Mouse (Mus musculus) neural tube, embryonic 13.5 days (tissue): ENCODE data around the gene Rims1. TPM values are rescaled to one million over a fixed set of nuclear protein-coding genes. Genes with fewer than 3 reads are reported as not detected.

Experiments used
- ATAC-seq: fragments of 200-750 bp; cut with Nextera tagmentation; 2 replicates; pipeline ENCODE4 v1.8.0; 2017; ENCODE audit warnings: low read depth, mild to moderate bottlenecking, moderate TSS enrichment, moderate library complexity
- H3K27ac ChIP-seq: fragments of 300-500 bp; sonication (generic); replicated peaks from 2 replicates; pipeline ENCODE4 v1.5.1; 2015; ENCODE audit warnings: moderate library complexity, mild to moderate bottlenecking, inconsistent platforms
- H3K27me3 ChIP-seq: fragments of 300-500 bp; sonication (generic); 2 replicates; pipeline ENCODE4 v1.6.1; 2015; ENCODE audit warnings: mild to moderate bottlenecking, inconsistent platforms
- H3K36me3 ChIP-seq: fragments of 300-500 bp; sonication (generic); 2 replicates; pipeline ENCODE4 v1.6.1; 2015; ENCODE audit warnings: mild to moderate bottlenecking, inconsistent platforms
- H3K4me1 ChIP-seq: fragments of 300-500 bp; sonication (generic); replicated peaks from 2 replicates; pipeline ENCODE4 v1.6.1; 2015; ENCODE audit warnings: inconsistent platforms
- H3K4me2 ChIP-seq: fragments of 300-500 bp; sonication (generic); 2 replicates; pipeline ENCODE4 v1.6.1; 2015; ENCODE audit warnings: inconsistent platforms, mild to moderate bottlenecking, moderate library complexity
- H3K4me3 ChIP-seq: fragments of 300-500 bp; sonication (generic); 2 replicates; pipeline ENCODE4 v1.5.1; 2015; ENCODE audit warnings: mild to moderate bottlenecking, inconsistent platforms
- H3K9ac ChIP-seq: fragments of 300-500 bp; sonication (generic); 2 replicates; pipeline ENCODE4 v1.6.1; 2015; ENCODE audit warnings: moderate library complexity, mild to moderate bottlenecking, inconsistent platforms
- H3K9me3 ChIP-seq: fragments of 300-500 bp; sonication (generic); 2 replicates; pipeline ENCODE4 v1.6.1; 2016; ENCODE audit warnings: inconsistent platforms
- WGBS: fragments of 180-500 bp; shearing (Covaris S2); methylation state at CpG from one replicate; pipeline ENCODE4 v1.1.7; 2015; 5-methylcytosine and 5-hydroxymethylcytosine counted together
- polyA plus RNA-seq: library from polyadenylated mRNA; unstranded; fragments of >200 nt; fragmentation: Nextera tagmentation; extraction: Ambion mirVana; gene quantifications from 2 replicates; pipeline ENCODE4 v1.2.1, GENCODE M21; 2015

The Rims1 gene
- polyA plus RNA-seq, 1 experiment from 2014 or later = 13.0 TPM

- Histone ChIP-seq H3K9ac (no peak overlapping the region), H3K27ac (no peak overlapping the region), H3K4me3 (no peak overlapping the region), H3K9me3 (no peaks in the 10 kb centered on the region), H3K4me1 (no peaks in the 10 kb centered on the region), H3K36me3 (no peaks in the 10 kb centered on the region), H3K27me3 (no peaks in the 10 kb centered on the region), H3K4me2 (no peak overlapping the region)
- no peak for ATAC-seq
- 79% methylated on average over 5 of the region's 5 CpGs for WGBS
Measured at GRCm38 (mm10) chr1:22422102-22422501, 383.7 kb downstream of the Rims1 start.

GRCm38 (mm10) chr1:22410173-22410572 lies 395.6 kb downstream of the Rims1 start:
- H3K27me3 ChIP-seq = no peaks in the 10 kb centered on the region
- H3K4me3 ChIP-seq = no peak overlapping the region
- no peaks in the 10 kb centered on the region for H3K4me1 ChIP-seq
- H3K36me3 ChIP-seq = no peaks in the 10 kb centered on the region
- WGBS = 79% methylated on average over 7 of the region's 7 CpGs
- no peak for ATAC-seq
- H3K27ac ChIP-seq = no peak overlapping the region
- H3K4me2 ChIP-seq = no peak overlapping the region
- no peak overlapping the region for H3K9ac ChIP-seq
- H3K9me3 ChIP-seq = no peaks in the 10 kb centered on the region

GRCm38 (mm10) chr1:22386361-22386760 lies 419.4 kb downstream of the Rims1 start:
- Histone ChIP-seq H3K4me2 (no peak overlapping the region), H3K27ac (no peak overlapping the region), H3K4me1 (no peaks in the 10 kb centered on the region), H3K27me3 (no peaks in the 10 kb centered on the region), H3K36me3 (no peaks in the 10 kb centered on the region), H3K9ac (no peak overlapping the region), H3K4me3 (no peak overlapping the region), H3K9me3 (no peaks in the 10 kb centered on the region)
- WGBS = 65% methylated on average over 3 of the region's 3 CpGs
- no peak for ATAC-seq

- Histone ChIP-seq H3K4me2 (no peak overlapping the region), H3K4me3 (no peak overlapping the region), H3K36me3 (no peaks in the 10 kb centered on the region), H3K27me3 (no peaks in the 10 kb centered on the region), H3K4me1 (0 out of 2 replicates have a peak, but pooled peaks cover 6% of the 10 kb centered on the region), H3K27ac (no peak overlapping the region), H3K9me3 (no peaks in the 10 kb centered on the region), H3K9ac (no peak overlapping the region)
- ATAC-seq = no peak
- 76% methylated on average over 5 of the region's 5 CpGs for WGBS
Measured at GRCm38 (mm10) chr1:22377652-22378051, 428.1 kb downstream of the Rims1 start.

GRCm38 (mm10) chr1:22377062-22377461 lies 428.7 kb downstream of the Rims1 start:
- ATAC-seq = no peak
- Histone ChIP-seq H3K9me3 (no peaks in the 10 kb centered on the region), H3K9ac (no peak overlapping the region), H3K4me2 (no peak overlapping the region), H3K36me3 (no peaks in the 10 kb centered on the region), H3K27ac (no peak overlapping the region), H3K4me1 (0 out of 2 replicates have a peak, but pooled peaks cover 6% of the 10 kb centered on the region), H3K27me3 (no peaks in the 10 kb centered on the region), H3K4me3 (no peak overlapping the region)
- WGBS = 35% methylated on average over 6 of the region's 6 CpGs

- H3K9ac ChIP-seq = no peak overlapping the region
- no peak overlapping the region for H3K4me3 ChIP-seq
- no peaks in the 10 kb centered on the region for H3K9me3 ChIP-seq
- 93% methylated on average over 2 of the region's 2 CpGs for WGBS
- H3K27ac ChIP-seq = no peak overlapping the region
- H3K4me1 ChIP-seq = no peaks in the 10 kb centered on the region
- no peak overlapping the region for H3K4me2 ChIP-seq
- no peaks in the 10 kb centered on the region for H3K27me3 ChIP-seq
- H3K36me3 ChIP-seq = no peaks in the 10 kb centered on the region
- no peak for ATAC-seq
Measured at GRCm38 (mm10) chr1:22356209-22356608, 449.6 kb downstream of the Rims1 start.

- H3K4me1 ChIP-seq = no peaks in the 10 kb centered on the region
- no peak overlapping the region for H3K4me2 ChIP-seq
- WGBS = 86% methylated on average over 4 of the region's 4 CpGs
- no peak for ATAC-seq
- H3K27ac ChIP-seq = no peak overlapping the region
- H3K36me3 ChIP-seq = no peaks in the 10 kb centered on the region
- H3K4me3 ChIP-seq = no peak overlapping the region
- H3K27me3 ChIP-seq = no peaks in the 10 kb centered on the region
- H3K9me3 ChIP-seq = no peaks in the 10 kb centered on the region
- no peak overlapping the region for H3K9ac ChIP-seq
Measured at GRCm38 (mm10) chr1:22353687-22354086, 452.1 kb downstream of the Rims1 start.

- H3K36me3 ChIP-seq = no peaks in the 10 kb centered on the region
- no peaks in the 10 kb centered on the region for H3K4me1 ChIP-seq
- ATAC-seq = no peak
- no peak overlapping the region for H3K4me3 ChIP-seq
- H3K9ac ChIP-seq = no peak overlapping the region
- H3K27ac ChIP-seq = no peak overlapping the region
- no peaks in the 10 kb centered on the region for H3K27me3 ChIP-seq
- H3K4me2 ChIP-seq = no peak overlapping the region
- no peaks in the 10 kb centered on the region for H3K9me3 ChIP-seq
- WGBS = 72% methylated on average over 9 of the region's 9 CpGs
Measured at GRCm38 (mm10) chr1:22338914-22339313, 466.9 kb downstream of the Rims1 start.

- Histone ChIP-seq H3K4me3 (no peak overlapping the region), H3K27me3 (no peaks in the 10 kb centered on the region), H3K9me3 (no peaks in the 10 kb centered on the region), H3K9ac (no peak overlapping the region), H3K4me2 (no peak overlapping the region), H3K36me3 (no peaks in the 10 kb centered on the region), H3K27ac (no peak overlapping the region), H3K4me1 (peaks cover under 1% of the 10 kb centered on the region; the same call in 1 of the 2 replicates)
- ATAC-seq = no peak
- 44% methylated on average over 6 of the region's 6 CpGs for whole genome bisulfite sequencing
Measured at GRCm38 (mm10) chr1:22320941-22321676, 484.7 kb downstream of the Rims1 start.

GRCm38 (mm10) chr1:22315537-22315936 lies 490.3 kb downstream of the Rims1 start:
- WGBS = 9% methylated on average over 2 of the region's 2 CpGs
- no peaks in the 10 kb centered on the region for H3K27me3 ChIP-seq
- no peak overlapping the region for H3K4me3 ChIP-seq
- peaks cover 7% of the 10 kb centered on the region; the same call in 1 of the 2 replicates for H3K4me1 ChIP-seq
- H3K27ac ChIP-seq = no peak overlapping the region
- no peaks in the 10 kb centered on the region for H3K36me3 ChIP-seq
- H3K9me3 ChIP-seq = no peaks in the 10 kb centered on the region
- ATAC-seq = no peak; the same call in 1 of the 2 replicates
- H3K9ac ChIP-seq = no peak overlapping the region
- no peak overlapping the region for H3K4me2 ChIP-seq

GRCm38 (mm10) chr1:22311471-22311870 lies 494.3 kb downstream of the Rims1 start:
- Histone ChIP-seq H3K9me3 (no peaks in the 10 kb centered on the region), H3K27ac (no peak overlapping the region), H3K9ac (no peak overlapping the region), H3K4me3 (no peak overlapping the region), H3K27me3 (no peaks in the 10 kb centered on the region), H3K4me2 (no peak overlapping the region), H3K36me3 (no peaks in the 10 kb centered on the region), H3K4me1 (peaks cover 7% of the 10 kb centered on the region; the same call in 1 of the 2 replicates)
- ATAC-seq = no peak
- WGBS = 77% methylated on average over 7 of the region's 7 CpGs

- ATAC-seq = no peak
- no peak overlapping the region for H3K4me2 ChIP-seq
- no peak overlapping the region for H3K9ac ChIP-seq
- H3K36me3 ChIP-seq = no peaks in the 10 kb centered on the region
- WGBS = 88% methylated on average over 5 of the region's 5 CpGs
- H3K4me3 ChIP-seq = no peak overlapping the region
- H3K27ac ChIP-seq = no peak overlapping the region
- no peaks in the 10 kb centered on the region for H3K4me1 ChIP-seq
- H3K9me3 ChIP-seq = no peaks in the 10 kb centered on the region
- no peaks in the 10 kb centered on the region for H3K27me3 ChIP-seq
Measured at GRCm38 (mm10) chr1:22306519-22306918, 499.3 kb downstream of the Rims1 start.

GRCm38 (mm10) chr1:22305932-22306331 lies 499.9 kb downstream of the Rims1 start:
- no peak overlapping the region for H3K4me3 ChIP-seq
- H3K27me3 ChIP-seq = no peaks in the 10 kb centered on the region
- no peaks in the 10 kb centered on the region for H3K4me1 ChIP-seq
- no peaks in the 10 kb centered on the region for H3K36me3 ChIP-seq
- WGBS = 86% methylated on average over 1 of the region's 1 CpGs
- no peak for ATAC-seq
- no peak overlapping the region for H3K4me2 ChIP-seq
- no peak overlapping the region for H3K9ac ChIP-seq
- no peaks in the 10 kb centered on the region for H3K9me3 ChIP-seq
- no peak overlapping the region for H3K27ac ChIP-seq
